Mouse (Mus musculus) layer of hippocampus, adult 9-10 months (tissue): ENCODE results near the gene Arhgdib.

Source experiments
- DNase-seq: peaks from one replicate; pipeline ENCODE4 v3.0.0; 2022; ENCODE audit warnings: low spot score

The Arhgdib gene

DNA sequence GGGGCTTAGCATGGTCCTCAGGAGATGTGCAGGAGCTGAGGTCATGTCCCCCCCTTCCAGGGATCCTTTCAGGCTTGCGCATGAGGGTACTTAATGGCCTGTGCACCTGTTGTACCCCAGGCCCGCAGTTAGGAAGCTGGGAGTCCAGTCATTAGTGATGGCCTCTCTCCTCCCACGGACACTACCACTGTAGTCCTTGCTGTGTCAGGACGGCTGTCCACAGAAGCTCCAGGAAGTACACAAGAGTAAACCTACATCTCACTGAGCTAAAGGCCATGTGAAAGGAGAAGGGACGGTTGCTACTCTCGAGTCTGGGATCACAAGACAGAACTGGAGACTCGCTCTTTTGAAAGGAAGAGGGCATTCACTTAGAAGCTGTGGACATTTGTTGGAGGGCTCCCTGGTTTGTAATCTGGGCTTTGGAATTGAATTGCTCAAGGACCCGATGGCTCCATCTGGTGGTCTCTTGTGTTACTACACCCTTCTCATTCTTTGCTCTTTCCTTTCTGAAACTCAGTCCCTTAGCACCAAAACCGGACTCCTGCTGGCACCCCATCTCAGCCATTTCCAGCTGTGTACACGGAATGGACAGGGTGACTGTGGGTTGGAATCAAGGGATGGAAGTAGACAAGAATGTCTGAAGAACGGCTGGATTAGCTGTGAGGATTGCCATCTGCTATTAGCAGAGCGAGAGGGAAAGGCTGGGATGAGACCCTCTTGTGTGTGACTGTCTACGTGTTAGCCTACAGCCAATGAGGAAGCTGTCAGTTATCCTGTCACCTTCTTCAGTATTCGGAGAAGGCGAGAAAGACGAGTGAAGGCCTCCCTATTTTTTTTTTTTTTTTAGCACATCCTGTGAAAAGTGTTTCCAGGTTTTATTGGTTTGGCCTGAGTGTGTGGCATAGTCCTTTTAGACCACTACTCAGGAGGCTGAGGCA lies 21.1 kb downstream of the Arhgdib start:
- peak; percentile 82 for DNase-seq

DNA sequence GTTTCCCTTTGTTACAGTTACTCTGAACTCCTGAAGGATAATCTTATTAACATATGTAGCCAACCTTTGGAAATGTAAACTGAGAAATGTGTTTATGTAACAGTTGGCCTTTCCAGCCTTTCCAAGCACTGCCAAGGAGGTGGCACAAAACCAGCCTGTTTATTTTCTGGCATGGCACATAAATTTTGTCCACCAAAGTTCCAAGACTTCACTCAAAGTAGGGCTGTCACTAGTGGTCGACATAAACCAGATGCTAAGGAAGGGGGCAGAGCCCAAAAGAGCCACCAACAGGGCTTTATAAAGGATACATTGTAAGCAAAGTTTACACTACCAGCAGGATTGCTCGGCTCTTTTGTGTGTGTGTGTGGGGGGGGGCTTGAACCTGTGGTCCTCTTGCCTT lies 23.8 kb downstream of the Arhgdib start:
- DNase-seq = no peak

- no peak for DNase-seq
These were observed 25.8 kb downstream of the Arhgdib start for GRCm38 (mm10) chr6:136915721-136916395.

GRCm38 (mm10) chr6:136914234-136914633 lies 27.5 kb downstream of the Arhgdib start:
- no peak for DNase-seq

- no peak for DNase-seq
These were observed 28.1 kb downstream of the Arhgdib start for GRCm38 (mm10) chr6:136913384-136914126.

DNA sequence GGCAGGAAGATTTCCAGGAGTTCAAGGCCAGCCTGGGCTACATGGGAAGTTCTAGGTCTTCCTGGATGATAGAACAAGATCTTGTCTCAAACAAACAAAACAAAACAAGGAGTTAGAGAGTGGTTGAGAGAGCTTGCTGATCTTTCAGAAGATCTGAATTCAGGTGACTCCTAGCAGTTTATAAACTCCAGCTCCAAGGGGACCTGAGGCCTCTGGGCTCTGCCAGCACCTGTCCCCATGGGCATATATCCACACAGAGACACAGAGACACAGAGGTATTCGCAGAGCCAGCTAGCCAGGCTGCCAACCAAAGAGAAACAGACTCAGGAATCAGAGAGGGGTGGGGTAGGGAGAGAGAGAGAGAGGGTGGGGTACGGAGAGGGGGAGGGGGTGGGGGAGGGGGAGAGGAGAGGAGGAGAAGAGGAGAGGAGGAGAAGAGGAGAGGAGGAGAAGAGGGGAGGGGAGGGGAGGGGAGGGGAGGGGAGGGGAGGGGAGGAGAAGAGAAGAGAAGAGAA lies 28.9 kb downstream of the Arhgdib start:
- DNase-seq = no peak

DNA sequence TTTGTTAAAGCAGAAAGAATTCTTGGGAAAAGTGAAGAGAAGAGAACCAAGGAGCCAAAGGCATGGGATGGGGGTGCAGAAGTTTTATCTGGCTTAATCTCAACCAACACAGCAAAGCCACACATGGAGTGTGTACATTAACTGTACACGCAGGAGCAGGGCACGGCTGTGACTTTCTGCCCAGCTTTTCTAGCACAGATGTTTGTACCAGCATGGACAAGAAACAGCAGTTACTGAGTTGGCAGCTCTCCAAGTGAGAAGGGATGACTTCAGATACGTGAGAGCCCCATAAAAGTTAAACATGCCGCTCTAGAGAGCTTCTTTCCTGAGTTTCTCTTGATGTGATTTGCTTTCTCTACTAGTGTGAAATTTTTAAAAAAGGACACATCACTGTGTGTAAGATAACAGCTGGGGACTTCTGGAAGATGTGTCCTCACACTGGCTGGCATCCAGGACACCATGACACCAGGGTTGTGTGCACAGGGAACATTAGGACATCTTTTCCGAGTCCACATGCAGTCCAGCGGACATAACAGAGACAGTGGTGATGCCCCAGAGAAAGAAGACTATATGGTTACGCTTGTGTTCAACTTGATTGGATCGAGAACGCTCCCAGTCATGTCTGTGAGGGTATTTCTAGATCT lies 31.3 kb downstream of the Arhgdib start:
- no peak for DNase-seq

DNA sequence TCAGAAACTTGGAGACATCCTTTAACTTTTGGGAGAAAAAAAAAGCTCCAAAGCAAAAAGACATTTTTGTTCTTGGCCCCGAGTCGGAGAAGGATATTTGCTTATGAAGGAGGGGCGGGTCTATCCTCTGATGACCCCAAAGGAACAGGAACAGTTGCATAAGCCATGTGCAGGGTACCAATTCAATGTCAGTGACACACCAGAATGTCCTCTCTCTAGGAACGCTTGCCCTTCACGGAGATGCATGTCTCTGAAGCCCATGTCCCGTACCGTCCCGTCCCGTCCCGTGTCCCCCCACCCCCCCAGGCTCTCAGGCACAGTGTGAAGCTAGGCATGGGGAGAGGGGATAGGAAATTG lies 34.8 kb downstream of the Arhgdib start:
- no peak for DNase-seq

- no peak for DNase-seq
These were observed 35.3 kb downstream of the Arhgdib start for GRCm38 (mm10) chr6:136906283-136906936.

DNA sequence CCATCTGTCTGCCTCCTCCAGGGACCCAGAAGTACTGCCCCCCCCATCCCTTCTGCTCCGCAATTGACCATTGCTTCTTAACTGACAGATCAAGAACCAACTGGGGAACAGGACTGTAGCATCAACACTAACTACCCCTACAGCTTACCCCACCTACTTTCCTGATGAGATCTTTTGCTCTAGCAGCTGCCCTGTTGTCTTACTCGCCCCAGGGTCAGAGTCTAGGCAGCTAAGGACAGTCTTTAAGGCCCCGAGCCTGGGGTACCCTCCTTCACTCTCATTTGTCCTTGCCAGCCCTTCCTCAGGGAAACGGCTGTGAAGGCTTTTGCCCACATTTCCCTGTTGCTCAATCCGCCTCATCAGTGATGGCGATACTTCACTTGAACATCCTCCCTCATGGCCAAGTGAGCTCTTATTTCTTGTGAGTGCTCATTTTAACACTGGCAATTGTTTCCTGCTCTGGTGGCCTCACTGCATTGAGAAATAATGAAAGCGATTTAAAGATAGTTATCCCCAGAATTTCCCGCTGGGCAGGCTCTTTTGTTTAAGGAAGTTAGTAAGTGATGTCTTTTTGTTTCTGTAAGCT lies 37.7 kb downstream of the Arhgdib start:
- no peak for DNase-seq

- DNase-seq = no peak
These were observed 39.2 kb downstream of the Arhgdib start for GRCm38 (mm10) chr6:136902527-136902926.

GRCm38 (mm10) chr6:136901010-136901409 lies 40.7 kb downstream of the Arhgdib start:
- no peak for DNase-seq

- no peak for DNase-seq
These were observed 41.2 kb downstream of the Arhgdib start for GRCm38 (mm10) chr6:136900369-136901009.

- no peak for DNase-seq
These were observed 42.7 kb downstream of the Arhgdib start for GRCm38 (mm10) chr6:136898954-136899353.

GRCm38 (mm10) chr6:136898222-136898621 lies 43.5 kb downstream of the Arhgdib start:
- no peak for DNase-seq

- DNase-seq = no peak
These were observed 43.9 kb downstream of the Arhgdib start for GRCm38 (mm10) chr6:136897789-136898188.

- DNase-seq = no peak
These were observed 47.0 kb downstream of the Arhgdib start for GRCm38 (mm10) chr6:136894532-136895339.

GRCm38 (mm10) chr6:136892002-136892401 lies 49.7 kb downstream of the Arhgdib start:
- DNase-seq = no peak

DNA sequence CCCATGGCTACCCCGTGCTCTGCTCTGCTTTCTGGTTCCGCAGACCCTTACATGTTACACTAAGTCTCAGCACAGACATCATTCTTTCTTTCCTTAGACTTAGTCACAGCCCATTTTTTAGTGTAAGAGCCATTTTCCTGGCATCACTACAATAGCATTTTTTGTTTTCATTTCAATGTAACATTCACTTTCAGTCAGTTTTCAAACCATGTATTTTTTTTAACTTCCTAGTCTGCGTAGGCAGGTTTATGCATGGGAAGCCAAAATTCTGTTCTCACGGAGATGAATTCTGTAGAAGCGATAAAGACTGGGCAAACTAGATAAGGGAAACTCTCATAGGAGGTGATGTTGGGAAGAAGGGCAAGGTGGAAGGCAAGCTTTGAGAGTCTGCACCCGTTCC lies 52.1 kb downstream of the Arhgdib start:
- DNase-seq = no peak

DNA sequence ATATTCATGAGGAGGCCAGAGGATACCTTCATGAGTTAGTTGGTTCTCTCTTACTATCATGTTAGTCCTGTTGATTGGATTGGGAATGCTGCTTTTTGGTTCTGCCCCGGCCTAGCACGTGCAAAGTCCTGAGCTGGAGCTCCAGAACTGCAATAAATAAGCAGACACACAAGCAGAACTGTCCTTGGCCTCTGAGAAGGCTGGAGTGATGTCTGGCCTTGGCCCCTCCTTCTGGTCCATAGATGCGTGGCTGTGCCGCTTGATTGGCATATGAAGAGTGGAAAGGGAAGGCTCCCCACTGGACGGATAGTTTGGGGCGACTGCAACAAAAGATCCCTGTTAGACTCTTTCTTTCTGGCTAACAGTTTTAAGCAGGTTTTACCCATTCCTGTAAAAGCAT lies 52.6 kb downstream of the Arhgdib start:
- DNase-seq = no peak
